Mouse (Mus musculus) liver, postnatal 0 days (tissue): ENCODE measurements at regions not wholly inside any gene's neighbourhood (a gene's known extent, or its start where the extent isn't known, plus 50 kb on each side); places are given as distances from the start of the nearest gene placed in this dataset.

Experiments used
- ATAC-seq: fragments of 200-750 bp; cut with Nextera tagmentation; 2 replicates; pipeline ENCODE4 v1.8.0; 2017; ENCODE audit warnings: mild to moderate bottlenecking, moderate library complexity
- DNase-seq: peaks from one replicate; pipeline ENCODE4 v3.0.0-alpha.2; 2016
- H3K27ac ChIP-seq: fragments of 300-500 bp; sonication (generic); 2 replicates; pipeline ENCODE4 v1.5.1; 2014; ENCODE audit warnings: antibody characterized with exemption, moderate library complexity, mild to moderate bottlenecking, low read depth
- H3K27me3 ChIP-seq: fragments of 300-500 bp; sonication (generic); 2 replicates; pipeline ENCODE4 v1.6.1; 2014; ENCODE audit warnings: low read length, control low read depth, mixed read lengths; ENCODE audit not compliant: insufficient read depth
- H3K36me3 ChIP-seq: fragments of 300-500 bp; sonication (generic); replicated peaks from 2 replicates; pipeline ENCODE4 v1.6.1; 2014; ENCODE audit warnings: mild to moderate bottlenecking, control low read depth, low read length, moderate library complexity, mixed read lengths; ENCODE audit not compliant: insufficient read depth
- H3K4me1 ChIP-seq: fragments of 300-500 bp; sonication (generic); 2 replicates; pipeline ENCODE4 v1.6.1; 2014; ENCODE audit warnings: antibody characterized with exemption, mild to moderate bottlenecking, control low read depth; ENCODE audit not compliant: insufficient read depth
- H3K4me2 ChIP-seq: fragments of 300-500 bp; sonication (generic); 2 replicates; pipeline ENCODE4 v1.6.1; 2014; ENCODE audit warnings: low read depth, mild to moderate bottlenecking, low read length, moderate library complexity, mixed read lengths
- H3K4me3 ChIP-seq: fragments of 300-500 bp; sonication (generic); 2 replicates; pipeline ENCODE4 v1.5.1; 2014; ENCODE audit warnings: low read depth, low read length
- H3K9ac ChIP-seq: fragments of 300-500 bp; sonication (generic); replicated peaks from 2 replicates; pipeline ENCODE4 v1.6.1; 2014; ENCODE audit warnings: mild to moderate bottlenecking, moderate library complexity
- H3K9me3 ChIP-seq: fragments of 300-500 bp; sonication (generic); 2 replicates; pipeline ENCODE4 v1.6.1; 2016; ENCODE audit warnings: mild to moderate bottlenecking, control low read depth, low read length, mixed read lengths
- CTCF ChIP-seq: sonication (generic); IDR thresholded peaks from 2 replicates; pipeline ENCODE4 v1.5.1; 2016; ENCODE audit warnings: antibody characterized with exemption, low read depth
- EP300 ChIP-seq: IDR thresholded peaks from 2 replicates; pipeline ENCODE4 v1.6.1; 2016; ENCODE audit warnings: antibody characterized with exemption, low read depth, mild to moderate bottlenecking
- WGBS: fragments of 180-500 bp; shearing (Covaris S2); extraction: QIAGEN DNeasy Blood & Tissue Kit; methylation state at CpG from one replicate; pipeline ENCODE4 v1.1.7; 2014; ENCODE audit not compliant: insufficient replicate concordance; 5-methylcytosine and 5-hydroxymethylcytosine counted together

- Histone ChIP-seq H3K27me3 (no peaks in the 10 kb centered on the region), H3K27ac (no peak overlapping the region), H3K36me3 (no peaks in the 10 kb centered on the region), H3K4me3 (no peak overlapping the region), H3K4me1 (no peaks in the 10 kb centered on the region), H3K9me3 (no peaks in the 10 kb centered on the region), H3K9ac (no peak overlapping the region), H3K4me2 (no peak overlapping the region)
- TF ChIP-seq CTCF = no peak
- no peak for TF ChIP-seq EP300
- DNase-seq (no peak), ATAC-seq (no peak)
- 85% methylated on average over 4 of the region's 4 CpGs for WGBS
Measured at GRCm38 (mm10) chr10:21743396-21743795, 138.6 kb upstream of the Sgk1 start.

GRCm38 (mm10) chr10:21744341-21744955 lies 137.5 kb upstream of the Sgk1 start:
- Histone ChIP-seq H3K4me1 (no peaks in the 10 kb centered on the region), H3K4me2 (no peak overlapping the region), H3K9ac (no peak overlapping the region), H3K27me3 (no peaks in the 10 kb centered on the region), H3K36me3 (no peaks in the 10 kb centered on the region), H3K27ac (no peak overlapping the region), H3K9me3 (no peaks in the 10 kb centered on the region), H3K4me3 (no peak overlapping the region)
- WGBS = 70% methylated on average over 6 of the region's 6 CpGs
- TF ChIP-seq EP300 = no peak
- no peak for TF ChIP-seq CTCF
- no peak for ATAC-seq
- no peak for DNase-seq

- Histone ChIP-seq H3K27ac (no peak overlapping the region), H3K27me3 (no peaks in the 10 kb centered on the region), H3K36me3 (no peaks in the 10 kb centered on the region), H3K9ac (no peak overlapping the region), H3K4me3 (no peak overlapping the region), H3K4me1 (no peaks in the 10 kb centered on the region), H3K9me3 (no peaks in the 10 kb centered on the region), H3K4me2 (no peak overlapping the region)
- DNase-seq (no peak), ATAC-seq (no peak)
- 47% methylated on average over 4 of the region's 4 CpGs for WGBS
- TF ChIP-seq CTCF (no peak), EP300 (no peak)
Measured at GRCm38 (mm10) chr10:21745940-21746487, 136.0 kb upstream of the Sgk1 start.

- no peak overlapping the region for H3K4me2 ChIP-seq
Measured at GRCm38 (mm10) chr10:21746713-21747112, 135.3 kb upstream of the Sgk1 start.

GRCm38 (mm10) chr10:21751326-21751725 lies 130.7 kb upstream of the Sgk1 start:
- H3K9me3 ChIP-seq = no peaks in the 10 kb centered on the region
- no peak overlapping the region for H3K4me2 ChIP-seq
- no peak overlapping the region for H3K4me3 ChIP-seq
- no peak for TF ChIP-seq CTCF
- TF ChIP-seq EP300 = no peak
- H3K27me3 ChIP-seq = no peaks in the 10 kb centered on the region
- ATAC-seq = no peak
- no peak for DNase-seq
- H3K4me1 ChIP-seq = no peaks in the 10 kb centered on the region
- H3K9ac ChIP-seq = no peak overlapping the region
- H3K27ac ChIP-seq = no peak overlapping the region
- H3K36me3 ChIP-seq = no peaks in the 10 kb centered on the region
- WGBS = 63% methylated on average over 6 of the region's 6 CpGs

More at GRCm38 (mm10) chr10:21746713-21747112, 135.3 kb upstream of the Sgk1 start:
- no peak for DNase-seq
- TF ChIP-seq EP300 = no peak
- no peak for TF ChIP-seq CTCF
- WGBS = 20% methylated on average over 9 of the region's 9 CpGs
- H3K4me1 ChIP-seq = no peaks in the 10 kb centered on the region
- no peak overlapping the region for H3K9ac ChIP-seq
- H3K27ac ChIP-seq = no peak overlapping the region
- ATAC-seq = no peak
- H3K9me3 ChIP-seq = no peaks in the 10 kb centered on the region
- H3K4me3 ChIP-seq = no peak overlapping the region
- no peaks in the 10 kb centered on the region for H3K27me3 ChIP-seq
- no peaks in the 10 kb centered on the region for H3K36me3 ChIP-seq

GRCm38 (mm10) chr10:21752392-21752791 lies 129.6 kb upstream of the Sgk1 start:
- no peaks in the 10 kb centered on the region for H3K9me3 ChIP-seq
- H3K9ac ChIP-seq = no peak overlapping the region
- H3K36me3 ChIP-seq = no peaks in the 10 kb centered on the region
- H3K27me3 ChIP-seq = no peaks in the 10 kb centered on the region
- no peak for ATAC-seq
- no peak overlapping the region for H3K4me3 ChIP-seq
- TF ChIP-seq EP300 (no peak), CTCF (no peak)
- H3K4me1 ChIP-seq = no peaks in the 10 kb centered on the region
- H3K4me2 ChIP-seq = no peak overlapping the region
- 70% methylated on average over 3 of the region's 3 CpGs for WGBS
- H3K27ac ChIP-seq = no peak overlapping the region
- no peak for DNase-seq
